Mouse (Mus musculus): Measurements from ENCODE around the gene Ccdc96. TPM values are rescaled to one million over a fixed set of nuclear protein-coding genes. Genes with fewer than 3 reads are reported as not detected.
A peak's percentile ranks its signal among the peaks of the same experiment; 100 is the strongest.

Ccdc96 gene
- polyA plus RNA-seq, 1 experiment from 2014 or later, result 4.3 TPM

- no peaks in the 10 kb centered on the region for H3K27me3 ChIP-seq
- DNase-seq (ENCODE audit: low read depth, low spot score) (no peak), ATAC-seq (no peak)
- in situ Hi-C loops (cut with MboI; ENCODE audit: low pct_unique_long_range_greater_than_20kb), result no loop called here
- ChIA-PET POLR2A (interaction anchor here (1.6 to 1.7 kb wide), 3 partner anchors 8 to 15 kb away, joined by 3 to 8 read pairs (median 6); no protein-coding TSS in a partner anchor), CTCF (interaction anchor here (1.0 to 14.3 kb wide), 5 partner anchors 10 to 267 kb away, joined by 4 to 114 read pairs (median 6); partner anchors contain the start of genes Ccdc96, Grpel1 and Tada2b)
- TF ChIP-seq CTCF (IDR thresholded peaks at IDR 0.05), result no peak
Observed at GRCm38 (mm10) chr5:36472876-36473655, 11.3 kb upstream of the Ccdc96 start.

- CTCF ChIA-PET, result interaction anchor here (0.9 to 14.3 kb wide), 5 partner anchors 10 to 267 kb away, joined by 4 to 114 read pairs (median 5); partner anchors contain the start of genes Ccdc96, Grpel1 and Tada2b
- in situ Hi-C loops (cut with MboI; ENCODE audit: low pct_unique_long_range_greater_than_20kb), result no loop called here
Observed at GRCm38 (mm10) chr5:36474283-36474682, 10.1 kb upstream of the Ccdc96 start.

DNA sequence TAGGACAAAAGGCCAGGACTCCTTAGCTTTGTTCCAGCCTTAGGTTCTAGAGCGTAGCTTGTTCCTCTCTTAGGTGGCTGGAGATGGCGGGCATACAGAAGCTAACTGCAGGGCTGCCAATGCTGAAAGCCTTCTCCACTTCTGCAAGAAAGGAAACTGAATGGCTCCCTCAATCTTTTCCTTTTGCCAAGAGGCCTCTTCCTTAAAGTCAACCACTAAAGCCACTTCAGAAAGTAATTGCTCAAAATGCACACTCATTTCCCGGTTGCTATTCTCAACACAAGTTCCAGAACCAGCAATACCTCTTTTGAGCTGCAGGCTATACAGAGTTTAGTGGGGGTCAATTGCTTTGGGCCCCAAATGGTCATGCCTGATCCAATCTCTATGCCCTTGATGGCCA is 6.9 kb upstream of the Ccdc96 start:
- ChIA-PET CTCF (interaction anchor here (1.4 to 14.3 kb wide), 2 partner anchors 9 to 14 kb away, joined by 3 to 114 read pairs; partner anchors contain the start of gene Grpel1), POLR2A (no interaction called here)
- ATAC-seq (no peak), DNase-seq (ENCODE audit: low read depth, low spot score) (no peak)
- no peaks in the 10 kb centered on the region for H3K27me3 ChIP-seq
- no peak for TF ChIP-seq CTCF (IDR thresholded peaks at IDR 0.05)
- in situ Hi-C loops (cut with MboI; ENCODE audit: low pct_unique_long_range_greater_than_20kb), result loop anchor here (5.0 to 25.0 kb wide), 2 partner anchors 265 to 860 kb away; partner anchors contain the start of genes Evc and Evc2

More at GRCm38 (mm10) chr5:36474283-36474682, 10.1 kb upstream of the Ccdc96 start:
- ATAC-seq, result peak; percentile 23
- no peaks in the 10 kb centered on the region for H3K27me3 ChIP-seq
- DNase-seq (ENCODE audit: low read depth, low spot score), result no peak
- POLR2A ChIA-PET, result interaction anchor here (1.6 to 1.7 kb wide), 2 partner anchors 9 to 14 kb away, joined by 3 to 8 read pairs; no protein-coding TSS in a partner anchor
- TF ChIP-seq CTCF (IDR thresholded peaks at IDR 0.05), result peak; percentile 88

DNA sequence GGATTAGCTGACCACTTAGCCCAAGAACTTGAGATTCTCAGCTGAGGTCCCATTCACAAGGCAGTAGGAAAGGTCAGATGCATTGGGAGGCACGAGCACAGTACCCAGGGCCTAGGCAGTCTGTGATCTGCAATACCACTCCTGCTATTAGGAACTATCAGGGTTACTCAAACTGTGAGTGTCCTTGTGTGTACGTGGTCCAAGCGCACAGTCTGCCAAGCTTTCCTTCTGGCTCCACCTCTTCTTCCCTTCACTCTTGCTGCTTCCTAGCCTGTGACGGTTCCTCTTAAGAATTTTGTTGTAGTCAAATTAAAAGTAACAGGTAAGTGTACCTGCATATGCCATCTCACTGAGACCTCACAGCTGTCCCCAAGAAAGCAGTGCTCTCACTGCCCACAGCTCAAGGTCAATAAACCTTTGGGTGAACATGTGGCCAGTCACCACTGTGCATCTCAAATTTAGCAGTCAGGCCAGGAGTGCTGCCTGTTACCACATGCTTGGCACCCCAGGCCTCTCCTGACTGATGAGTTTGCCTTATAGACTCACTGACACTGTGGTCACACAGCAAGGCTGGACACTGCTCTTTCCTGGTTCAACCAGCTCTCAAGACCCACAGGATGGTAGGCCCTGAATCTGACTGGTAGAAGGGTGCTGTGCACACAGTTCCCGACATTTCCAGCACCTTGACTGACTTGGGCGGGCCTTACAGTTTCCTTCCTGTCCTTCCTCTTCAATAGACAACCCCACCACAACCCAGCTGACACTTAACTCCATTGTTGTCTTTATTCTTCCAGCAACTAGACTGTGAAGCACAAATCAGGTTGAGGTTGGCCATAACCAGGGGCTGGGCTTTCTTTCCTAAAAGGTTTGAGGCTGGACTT is 5.6 kb upstream of the Ccdc96 start:
- H3K27me3 ChIP-seq, result no peaks in the 10 kb centered on the region
- ATAC-seq, result no peak
- no peak for TF ChIP-seq CTCF (IDR thresholded peaks at IDR 0.05)
- DNase-seq (ENCODE audit: low read depth, low spot score), result no peak
- in situ Hi-C loops (cut with MboI; ENCODE audit: low pct_unique_long_range_greater_than_20kb), result loop anchor here (5.0 to 25.0 kb wide), 2 partner anchors 264 to 859 kb away; partner anchors contain the start of genes Evc and Evc2
- CTCF ChIA-PET, result interaction anchor here (14.3 kb wide), 1 partner anchor 16 kb away, joined by 114 read pairs; the partner anchor contains the start of gene Grpel1
- POLR2A ChIA-PET, result no interaction called here

DNA sequence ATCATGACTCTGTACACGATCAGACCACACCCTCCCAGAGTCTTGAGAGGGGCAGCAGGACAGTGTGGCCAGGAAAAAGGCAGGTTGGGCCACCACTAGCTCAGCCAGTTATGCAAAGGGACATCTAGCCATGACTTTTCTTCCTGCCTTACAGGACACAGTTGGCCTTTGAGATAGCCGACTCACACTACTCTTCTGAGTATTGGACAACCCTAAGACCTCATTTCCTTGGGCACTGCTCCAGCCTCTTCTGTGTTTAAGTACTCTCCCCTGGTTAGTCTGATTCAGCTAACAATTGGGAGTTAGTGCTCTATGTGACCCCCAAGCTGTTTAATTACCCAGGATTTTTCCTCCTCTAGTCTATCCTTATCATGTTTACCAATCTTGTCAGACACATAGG is 4.7 kb upstream of the Ccdc96 start:
- no peak for ATAC-seq
- in situ Hi-C loops (cut with MboI; ENCODE audit: low pct_unique_long_range_greater_than_20kb), result loop anchor here (5.0 to 25.0 kb wide), 2 partner anchors 263 to 858 kb away; partner anchors contain the start of genes Evc and Evc2
- CTCF ChIA-PET, result interaction anchor here (1.3 to 14.3 kb wide), 4 partner anchors 7 to 263 kb away, joined by 3 to 114 read pairs (median 36); partner anchors contain the start of gene Grpel1

DNA sequence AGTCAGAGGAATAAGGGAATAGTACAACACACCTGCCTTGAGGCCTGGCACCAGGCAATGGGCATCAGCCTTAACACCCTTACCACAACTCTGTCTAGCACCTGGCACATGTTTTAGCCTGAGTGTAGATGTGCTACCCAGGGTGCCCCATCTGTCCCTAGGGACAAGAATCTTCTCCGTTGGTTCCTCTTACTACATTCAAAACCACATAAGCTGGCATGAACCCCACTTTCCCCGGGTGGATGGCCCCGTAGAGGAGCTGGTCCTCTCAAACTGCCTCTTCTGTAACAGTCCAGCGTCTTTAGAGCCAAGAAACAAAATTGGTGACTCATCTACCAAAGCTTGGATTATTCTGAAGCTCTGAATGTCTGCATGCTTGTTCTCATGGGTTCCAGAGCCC is 4.0 kb upstream of the Ccdc96 start:
- ChIA-PET CTCF (interaction anchor here (0.8 to 14.3 kb wide), 6 partner anchors 8 to 263 kb away, joined by 3 to 114 read pairs (median 4); partner anchors contain the start of gene Grpel1), POLR2A (interaction anchor here (0.8 to 1.8 kb wide), 2 partner anchors 8 to 9 kb away, joined by 3 to 6 read pairs; no protein-coding TSS in a partner anchor)
- no peaks in the 10 kb centered on the region for H3K27me3 ChIP-seq
- TF ChIP-seq CTCF (IDR thresholded peaks at IDR 0.05), result no peak
- DNase-seq (ENCODE audit: low read depth, low spot score), result no peak
- in situ Hi-C loops (cut with MboI; ENCODE audit: low pct_unique_long_range_greater_than_20kb), result loop anchor here (25.0 kb wide), 1 partner anchor 857 kb away; the partner anchor contains the start of genes Evc and Evc2
- ATAC-seq, result no peak

More for the DNA sequence above, 4.7 kb upstream of the Ccdc96 start:
- TF ChIP-seq CTCF (IDR thresholded peaks at IDR 0.05), result no peak
- no peak for DNase-seq (ENCODE audit: low read depth, low spot score)
- no peaks in the 10 kb centered on the region for H3K27me3 ChIP-seq
- POLR2A ChIA-PET, result no interaction called here

DNA sequence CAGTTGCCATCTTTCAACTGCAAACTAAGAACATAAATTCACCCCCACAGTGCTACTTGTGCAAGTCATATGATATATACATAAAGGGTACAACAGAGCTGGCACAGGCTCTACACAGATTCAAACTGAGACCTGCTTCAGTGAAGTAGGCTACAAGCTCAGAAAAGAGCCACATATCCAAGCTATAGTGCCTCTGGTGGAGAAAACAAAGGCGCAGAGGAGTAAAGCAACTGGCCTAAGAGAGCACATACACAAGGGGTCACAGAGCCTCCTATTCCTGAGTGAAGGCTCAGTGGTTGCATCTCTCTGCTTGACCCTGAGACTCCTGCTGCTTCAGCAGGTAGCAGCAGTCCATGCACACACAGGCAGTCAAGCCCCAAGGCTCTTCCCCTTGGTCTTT is 3.3 kb upstream of the Ccdc96 start:
- POLR2A ChIA-PET, result interaction anchor here (0.8 to 1.8 kb wide), 3 partner anchors 8 to 16 kb away, joined by 3 to 6 read pairs (median 4); no protein-coding TSS in a partner anchor
- no peak for TF ChIP-seq CTCF (IDR thresholded peaks at IDR 0.05)

GRCm38 (mm10) chr5:36483203-36484101 is 936 bp upstream of the Ccdc96 start:
- in situ Hi-C loops (cut with MboI; ENCODE audit: low pct_unique_long_range_greater_than_20kb), result loop anchor here (25.0 kb wide), 1 partner anchor 854 kb away; the partner anchor contains the start of genes Evc and Evc2
- POLR2A ChIA-PET, result interaction anchor here (1.0 to 1.8 kb wide), 3 partner anchors 10 to 19 kb away, joined by 4 to 8 read pairs (median 7); partner anchors contain the start of gene Grpel1
- CTCF ChIA-PET, result interaction anchor here (0.8 to 14.3 kb wide), 7 partner anchors 11 to 257 kb away, joined by 3 to 114 read pairs (median 5); partner anchors contain the start of gene Grpel1

More for the DNA sequence above, 3.3 kb upstream of the Ccdc96 start:
- no peaks in the 10 kb centered on the region for H3K27me3 ChIP-seq
- ATAC-seq (no peak), DNase-seq (ENCODE audit: low read depth, low spot score) (no peak)
- in situ Hi-C loops (cut with MboI; ENCODE audit: low pct_unique_long_range_greater_than_20kb), result loop anchor here (25.0 kb wide), 1 partner anchor 856 kb away; the partner anchor contains the start of genes Evc and Evc2
- CTCF ChIA-PET, result interaction anchor here (0.8 to 14.3 kb wide), 7 partner anchors 9 to 262 kb away, joined by 3 to 114 read pairs (median 3); partner anchors contain the start of gene Grpel1

More at GRCm38 (mm10) chr5:36483203-36484101, 936 bp upstream of the Ccdc96 start:
- TF ChIP-seq CTCF (IDR thresholded peaks at IDR 0.05), result no peak
- ATAC-seq (peak; percentile 6), DNase-seq (ENCODE audit: low read depth, low spot score) (no peak)
- no peaks in the 10 kb centered on the region for H3K27me3 ChIP-seq

Measured in Patski (cell line).